Mouse (Mus musculus) E14TG2a.4 (cell line): Measurements from ENCODE around the gene Dus2.

ENCODE experiments used
- H3K27me3 ChIP-seq: 2 replicates; pipeline ENCODE4 v1.6.1; 2014; ENCODE audit warnings: low read length, control low read depth; ENCODE audit not compliant: insufficient read depth
- H3K36me3 ChIP-seq: 2 replicates; pipeline ENCODE4 v1.6.1; 2014; ENCODE audit warnings: low read length, control low read depth; ENCODE audit not compliant: insufficient read depth
- H3K4me1 ChIP-seq: replicated peaks from 2 replicates; pipeline ENCODE4 v1.6.1; 2014; ENCODE audit warnings: low read depth, low read length, control low read depth
- H3K4me3 ChIP-seq: replicated peaks from 2 replicates; pipeline ENCODE4 v1.5.1; 2014; ENCODE audit warnings: mild to moderate bottlenecking, low read length
- H3K9me3 ChIP-seq: 2 replicates; pipeline ENCODE4 v1.6.1; 2014; ENCODE audit warnings: low read length, control low read depth
- CTCF ChIP-seq: conservative IDR thresholded peaks from 2 replicates; pipeline ENCODE4 v1.5.1; 2014; ENCODE audit warnings: low read length
- NANOG ChIP-seq: IDR thresholded peaks from 2 replicates; pipeline ENCODE4 v1.6.1; 2014; ENCODE audit warnings: borderline replicate concordance, low read length, mixed read lengths
- POU5F1 ChIP-seq: IDR thresholded peaks from 2 replicates; pipeline ENCODE4 v1.6.1; 2014; ENCODE audit warnings: low read length, borderline replicate concordance

Gene Dus2

GRCm38 (mm10) chr8:106039605-106040004, 48.5 kb downstream of the Dus2 start:
- peaks cover 54% of the 10 kb centered on the region for H3K36me3 ChIP-seq
- no peaks in the 10 kb centered on the region; the same call in 1 of the 2 replicates for H3K27me3 ChIP-seq
- TF ChIP-seq CTCF (no peak), NANOG (no peak), POU5F1 (no peak)
- 0 out of 2 replicates have a peak, but pooled peaks cover 4% of the 10 kb centered on the region for H3K4me1 ChIP-seq
- H3K4me3 ChIP-seq, result no peak overlapping the region
- H3K9me3 ChIP-seq, result no peaks in the 10 kb centered on the region

GRCm38 (mm10) chr8:106040218-106040617, 49.1 kb downstream of the Dus2 start:
- Histone ChIP-seq H3K9me3 (no peaks in the 10 kb centered on the region), H3K4me3 (no peak overlapping the region), H3K27me3 (no peaks in the 10 kb centered on the region; the same call in 1 of the 2 replicates), H3K36me3 (peaks cover 60% of the 10 kb centered on the region), H3K4me1 (0 out of 2 replicates have a peak, but pooled peaks cover 4% of the 10 kb centered on the region)
- no peak for TF ChIP-seq NANOG
- TF ChIP-seq POU5F1, result no peak
- TF ChIP-seq CTCF, result no peak

- H3K4me1 ChIP-seq, result peaks cover 11% of the 10 kb centered on the region
- no peaks in the 10 kb centered on the region for H3K9me3 ChIP-seq
- peaks cover 57% of the 10 kb centered on the region for H3K36me3 ChIP-seq
- TF ChIP-seq CTCF, result no peak
- TF ChIP-seq NANOG, result no peak
- TF ChIP-seq POU5F1, result no peak
- H3K27me3 ChIP-seq, result no peaks in the 10 kb centered on the region; the same call in 1 of the 2 replicates
- no peak overlapping the region for H3K4me3 ChIP-seq
These were observed 51.9 kb downstream of the Dus2 start for GRCm38 (mm10) chr8:106043055-106043454.

GRCm38 (mm10) chr8:106044151-106044550, 53.0 kb downstream of the Dus2 start:
- no peaks in the 10 kb centered on the region; the same call in 1 of the 2 replicates for H3K27me3 ChIP-seq
- H3K9me3 ChIP-seq, result no peaks in the 10 kb centered on the region
- no peak overlapping the region for H3K4me3 ChIP-seq
- H3K4me1 ChIP-seq, result peaks cover 11% of the 10 kb centered on the region
- H3K36me3 ChIP-seq, result peaks cover 59% of the 10 kb centered on the region
- no peak for TF ChIP-seq CTCF

- peaks cover 7% of the 10 kb centered on the region for H3K4me1 ChIP-seq
- H3K27me3 ChIP-seq, result no peaks in the 10 kb centered on the region
- TF ChIP-seq CTCF (no peak), NANOG (no peak), POU5F1 (no peak)
- no peak overlapping the region for H3K4me3 ChIP-seq
- H3K36me3 ChIP-seq, result peaks cover 77% of the 10 kb centered on the region
- H3K9me3 ChIP-seq, result no peaks in the 10 kb centered on the region
These were observed 55.9 kb downstream of the Dus2 start for GRCm38 (mm10) chr8:106046872-106047559.

GRCm38 (mm10) chr8:106047854-106048630, 56.9 kb downstream of the Dus2 start:
- H3K4me1 ChIP-seq, result peaks cover 10% of the 10 kb centered on the region
- no peaks in the 10 kb centered on the region for H3K9me3 ChIP-seq
- H3K27me3 ChIP-seq, result no peaks in the 10 kb centered on the region
- no peak overlapping the region for H3K4me3 ChIP-seq
- peaks cover 85% of the 10 kb centered on the region for H3K36me3 ChIP-seq
- TF ChIP-seq CTCF (no peak), POU5F1 (no peak)

GRCm38 (mm10) chr8:106049840-106050239, 58.7 kb downstream of the Dus2 start:
- no peaks in the 10 kb centered on the region for H3K27me3 ChIP-seq
- H3K4me1 ChIP-seq, result peaks cover 28% of the 10 kb centered on the region
- H3K36me3 ChIP-seq, result peaks cover 79% of the 10 kb centered on the region
- TF ChIP-seq NANOG (no peak), POU5F1 (no peak), CTCF (no peak)
- no peak overlapping the region for H3K4me3 ChIP-seq
- no peaks in the 10 kb centered on the region for H3K9me3 ChIP-seq

- Histone ChIP-seq H3K4me1 (peaks cover 41% of the 10 kb centered on the region), H3K4me3 (no peak overlapping the region), H3K27me3 (no peaks in the 10 kb centered on the region), H3K36me3 (peaks cover 71% of the 10 kb centered on the region), H3K9me3 (no peaks in the 10 kb centered on the region)
- TF ChIP-seq NANOG, result no peak
- TF ChIP-seq POU5F1, result no peak
- TF ChIP-seq CTCF, result no peak
These were observed 59.9 kb downstream of the Dus2 start for GRCm38 (mm10) chr8:106051068-106051467.
